Mouse (Mus musculus) cerebellum, postnatal 10 days (tissue): ENCODE data around the gene Slc24a3.
A peak's percentile ranks its signal among the peaks of the same experiment; 100 is the strongest.

ENCODE experiments used
- DNase-seq, 2 experiments: peaks; one replicate each; pipeline ENCODE4 v3.0.0; 2021; ENCODE audit warnings: mixed read lengths in 2 of 2

Gene Slc24a3

GRCm38 (mm10) chr2:145460854-145461423 lies 293.4 kb downstream of the Slc24a3 start:
- DNase-seq, result peak; percentile 36 to 38

- DNase-seq, result no peak
These were observed 294.7 kb downstream of the Slc24a3 start for GRCm38 (mm10) chr2:145462253-145462652.

GRCm38 (mm10) chr2:145468701-145469325 lies 301.3 kb downstream of the Slc24a3 start:
- DNase-seq, result no peak

- DNase-seq, result no peak
These were observed 309.9 kb downstream of the Slc24a3 start for GRCm38 (mm10) chr2:145477484-145477883.

GRCm38 (mm10) chr2:145479676-145480075 lies 312.1 kb downstream of the Slc24a3 start:
- no peak for DNase-seq

- peak in 1 of 2 experiments; percentile 26 for DNase-seq
These were observed 332.7 kb downstream of the Slc24a3 start for GRCm38 (mm10) chr2:145500231-145500630.

GRCm38 (mm10) chr2:145501472-145501871 lies 333.9 kb downstream of the Slc24a3 start:
- DNase-seq, result no peak

GRCm38 (mm10) chr2:145507702-145508101 lies 340.1 kb downstream of the Slc24a3 start:
- DNase-seq, result no peak

GRCm38 (mm10) chr2:145510650-145511225 lies 343.2 kb downstream of the Slc24a3 start:
- no peak for DNase-seq

GRCm38 (mm10) chr2:145515956-145516355 lies 348.4 kb downstream of the Slc24a3 start:
- DNase-seq, result no peak

GRCm38 (mm10) chr2:145517346-145517745 lies 349.8 kb downstream of the Slc24a3 start:
- peak; percentile 94 to 95 for DNase-seq

- DNase-seq, result peak; percentile 80 to 88
These were observed 354.5 kb downstream of the Slc24a3 start for GRCm38 (mm10) chr2:145522017-145522416.

GRCm38 (mm10) chr2:145523381-145523780 lies 355.8 kb downstream of the Slc24a3 start:
- DNase-seq, result no peak

GRCm38 (mm10) chr2:145527151-145527550 lies 359.6 kb downstream of the Slc24a3 start:
- no peak for DNase-seq

GRCm38 (mm10) chr2:145530941-145531353 lies 363.4 kb downstream of the Slc24a3 start:
- no peak for DNase-seq

- DNase-seq, result no peak
These were observed 365.5 kb downstream of the Slc24a3 start for GRCm38 (mm10) chr2:145533086-145533485.

- no peak for DNase-seq
These were observed 367.8 kb downstream of the Slc24a3 start for GRCm38 (mm10) chr2:145535307-145535706.

GRCm38 (mm10) chr2:145535774-145536173 lies 368.2 kb downstream of the Slc24a3 start:
- DNase-seq, result no peak

- no peak for DNase-seq
These were observed 369.4 kb downstream of the Slc24a3 start for GRCm38 (mm10) chr2:145536986-145537385.

GRCm38 (mm10) chr2:145541695-145542094 lies 374.1 kb downstream of the Slc24a3 start:
- no peak for DNase-seq

GRCm38 (mm10) chr2:145546071-145546470 lies 378.5 kb downstream of the Slc24a3 start:
- DNase-seq, result no peak

GRCm38 (mm10) chr2:145554722-145555252 lies 387.2 kb downstream of the Slc24a3 start:
- DNase-seq, result no peak

GRCm38 (mm10) chr2:145555713-145556112 lies 388.2 kb downstream of the Slc24a3 start:
- DNase-seq, result no peak

GRCm38 (mm10) chr2:145557361-145557931 lies 389.9 kb downstream of the Slc24a3 start:
- DNase-seq, result peak; percentile 35 to 73
